Mouse (Mus musculus) hindbrain, embryonic 15.5 days (tissue): ENCODE measurements around the gene Cnksr3. TPM values are rescaled to one million over a fixed set of nuclear protein-coding genes. Genes with fewer than 3 reads are reported as not detected.
A peak's percentile ranks its signal among the peaks of the same experiment; 100 is the strongest.

Experiments used
- ATAC-seq: fragments of 200-750 bp; cut with Nextera tagmentation; 2 replicates; pipeline ENCODE4 v1.8.0; 2017; ENCODE audit warnings: low read depth, moderate number of reproducible peaks, moderate TSS enrichment; ENCODE audit not compliant: low FRiP score
- H3K27ac ChIP-seq: fragments of 300-500 bp; sonication (generic); replicated peaks from 2 replicates; pipeline ENCODE4 v1.5.1; 2015; ENCODE audit warnings: mild to moderate bottlenecking, inconsistent platforms
- H3K27me3 ChIP-seq: fragments of 300-500 bp; sonication (generic); 2 replicates; pipeline ENCODE4 v1.6.1; 2015; ENCODE audit warnings: control low read depth, inconsistent platforms
- H3K36me3 ChIP-seq: fragments of 300-500 bp; sonication (generic); 2 replicates; pipeline ENCODE4 v1.6.1; 2015; ENCODE audit warnings: control low read depth, inconsistent platforms
- H3K4me1 ChIP-seq: fragments of 300-500 bp; sonication (generic); replicated peaks from 2 replicates; pipeline ENCODE4 v1.6.1; 2015; ENCODE audit warnings: control low read depth, inconsistent platforms
- H3K4me2 ChIP-seq: fragments of 300-500 bp; sonication (generic); 2 replicates; pipeline ENCODE4 v1.6.1; 2015; ENCODE audit warnings: moderate library complexity, mild to moderate bottlenecking, inconsistent platforms
- H3K4me3 ChIP-seq: fragments of 300-500 bp; sonication (generic); 2 replicates; pipeline ENCODE4 v1.5.1; 2015; ENCODE audit warnings: mild to moderate bottlenecking, inconsistent platforms
- H3K9ac ChIP-seq: fragments of 300-500 bp; sonication (generic); 2 replicates; pipeline ENCODE4 v1.6.1; 2015; ENCODE audit warnings: inconsistent platforms
- H3K9me3 ChIP-seq: fragments of 300-500 bp; sonication (generic); 2 replicates; pipeline ENCODE4 v1.6.1; 2016; ENCODE audit warnings: control low read depth, inconsistent platforms
- whole genome bisulfite sequencing: fragments of 180-500 bp; shearing (Covaris S2); methylation state at CpG from one replicate; pipeline ENCODE4 v1.1.7; 2015; 5-methylcytosine and 5-hydroxymethylcytosine counted together
- polyA plus RNA-seq: library from polyadenylated mRNA; unstranded; fragments of >200 nt; fragmentation: Nextera tagmentation; extraction: Ambion mirVana; gene quantifications from 2 replicates; pipeline ENCODE4 v1.2.1, GENCODE M21; 2015

Cnksr3 gene
- polyA plus RNA-seq, 1 experiment from 2014 or later, result 3.6 TPM

DNA sequence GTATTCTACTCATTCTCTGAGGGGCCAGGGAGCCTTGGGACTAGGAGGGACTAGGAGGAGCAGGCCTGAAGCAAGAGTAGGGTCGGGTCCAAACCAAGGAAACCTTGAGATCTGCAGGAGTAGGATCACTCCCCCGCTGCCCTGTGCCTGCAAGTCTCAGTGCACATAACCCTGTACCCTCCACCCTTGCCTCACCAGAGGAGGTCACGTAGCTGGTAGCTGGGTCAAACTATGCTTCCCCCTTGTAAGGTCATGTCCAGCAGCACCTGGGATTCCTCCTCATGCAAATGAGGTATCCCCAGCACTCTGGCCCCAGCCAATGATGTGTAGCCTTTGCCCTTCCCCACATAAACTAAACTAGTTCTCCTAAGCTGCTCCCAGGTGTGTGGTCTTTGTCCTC, 41.6 kb downstream of the Cnksr3 start:
- no peak overlapping the region for H3K4me2 ChIP-seq
- no peaks in the 10 kb centered on the region for H3K9me3 ChIP-seq
- H3K36me3 ChIP-seq, result no peaks in the 10 kb centered on the region
- no peak for ATAC-seq
- H3K4me1 ChIP-seq, result no peaks in the 10 kb centered on the region; the same call in 1 of the 2 replicates
- WGBS, result 100% methylated on average over 3 of the region's 3 CpGs
- no peak overlapping the region for H3K4me3 ChIP-seq
- no peak overlapping the region for H3K27ac ChIP-seq
- H3K27me3 ChIP-seq, result no peaks in the 10 kb centered on the region
- no peak overlapping the region for H3K9ac ChIP-seq

DNA sequence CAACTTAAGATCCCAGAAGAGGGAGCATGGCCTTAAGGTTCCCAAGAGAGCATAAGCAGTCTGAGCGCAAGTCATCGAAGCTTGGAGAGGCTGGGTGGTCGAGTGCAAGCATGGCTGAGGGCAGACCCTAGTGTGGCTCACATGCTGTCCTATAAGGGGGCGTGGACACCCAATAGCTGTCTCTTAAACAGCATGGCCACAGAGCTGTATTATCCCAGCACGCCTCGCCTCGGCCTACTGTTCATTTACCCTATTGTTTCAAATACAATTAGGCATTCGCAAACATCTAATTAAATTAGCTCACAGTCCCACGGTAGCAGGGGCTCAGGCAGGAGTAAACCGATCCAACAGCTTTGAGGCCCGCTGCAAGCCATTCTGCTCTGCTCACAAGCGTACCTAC, 49.0 kb downstream of the Cnksr3 start:
- ATAC-seq, result peak; percentile 53; the same call in 1 of the 2 replicates
- peaks cover 16% of the 10 kb centered on the region for H3K4me1 ChIP-seq
- 43% methylated on average over 12 of the region's 12 CpGs for WGBS
- H3K27me3 ChIP-seq, result no peaks in the 10 kb centered on the region
- no peak overlapping the region for H3K4me3 ChIP-seq
- H3K9me3 ChIP-seq, result no peaks in the 10 kb centered on the region
- no peak overlapping the region for H3K27ac ChIP-seq
- H3K9ac ChIP-seq, result no peak overlapping the region
- no peaks in the 10 kb centered on the region for H3K36me3 ChIP-seq
- H3K4me2 ChIP-seq, result no peak overlapping the region

DNA sequence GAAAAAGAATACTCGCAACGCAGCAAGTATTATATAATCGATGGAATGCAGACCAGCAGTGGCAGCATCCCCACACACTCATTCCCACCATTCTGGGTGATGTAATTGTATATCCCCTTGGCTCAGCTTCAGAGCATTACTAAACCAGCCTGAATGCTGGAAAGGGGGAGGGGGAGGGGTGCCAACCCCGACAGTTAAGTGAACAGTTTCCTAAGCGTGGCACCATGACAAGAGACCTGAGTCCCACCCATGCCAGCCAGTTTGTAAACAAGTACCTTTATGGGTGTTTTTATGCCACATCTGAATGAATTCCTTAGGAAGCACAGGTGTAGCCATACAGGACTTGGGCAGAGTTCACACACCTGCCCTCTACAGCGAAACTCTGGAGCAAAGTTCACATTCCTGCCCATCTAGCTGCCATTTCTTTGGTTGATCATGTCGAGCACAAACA, 53.0 kb downstream of the Cnksr3 start:
- Histone ChIP-seq H3K4me1 (peaks cover 17% of the 10 kb centered on the region), H3K27ac (peak overlapping the region; percentile 69), H3K4me2 (peak overlapping the region; percentile 55), H3K9me3 (no peaks in the 10 kb centered on the region), H3K4me3 (peak overlapping the region; percentile 21), H3K36me3 (no peaks in the 10 kb centered on the region), H3K9ac (no peak overlapping the region), H3K27me3 (no peaks in the 10 kb centered on the region)
- WGBS, result 27% methylated on average over 7 of the region's 7 CpGs
- ATAC-seq, result peak; percentile 75

DNA sequence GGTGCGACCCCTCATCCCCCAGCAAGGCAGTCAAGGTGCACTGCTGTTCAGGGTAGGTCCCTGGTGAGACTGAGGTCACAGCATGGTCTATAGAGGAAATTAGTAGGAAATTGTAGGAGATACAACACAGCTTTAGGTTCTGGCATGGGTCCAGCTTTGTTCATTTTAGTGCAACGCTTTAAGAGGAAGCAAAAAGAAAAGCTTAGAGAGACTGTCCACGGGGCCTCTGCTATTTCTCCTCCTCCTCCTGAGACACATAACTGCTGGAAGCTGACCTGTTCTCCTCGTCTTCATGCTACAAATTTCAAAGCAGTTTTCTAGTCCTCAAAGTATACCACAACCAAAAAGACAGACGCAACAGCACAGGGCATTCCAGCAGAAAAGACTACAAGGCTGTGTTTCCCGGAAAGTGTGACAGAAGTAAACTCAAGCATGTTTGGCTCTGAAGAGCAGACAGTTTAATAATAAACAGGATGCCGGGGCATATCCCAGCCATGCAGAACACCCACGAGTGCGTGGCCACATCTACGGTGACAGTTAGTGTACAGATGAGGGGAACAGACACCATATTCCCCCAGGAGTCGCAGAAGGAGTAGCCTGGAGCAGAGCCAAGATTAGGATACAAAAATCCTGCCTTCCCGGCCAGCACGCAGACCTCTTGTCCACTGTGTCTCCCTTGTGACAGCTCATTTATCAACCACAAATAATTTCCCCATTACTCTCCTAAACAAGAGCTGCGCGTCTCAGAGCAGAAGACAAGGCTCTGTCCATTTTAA, 53.6 kb downstream of the Cnksr3 start:
- H3K27ac ChIP-seq, result peak overlapping the region; percentile 69
- H3K4me1 ChIP-seq, result peaks cover 17% of the 10 kb centered on the region
- H3K4me3 ChIP-seq, result peak overlapping the region; percentile 21
- H3K4me2 ChIP-seq, result peak overlapping the region; percentile 55
- no peaks in the 10 kb centered on the region for H3K27me3 ChIP-seq
- peak; percentile 58 for ATAC-seq
- H3K36me3 ChIP-seq, result no peaks in the 10 kb centered on the region
- WGBS, result 16% methylated on average over 15 of the region's 15 CpGs
- H3K9ac ChIP-seq, result no peak overlapping the region
- no peaks in the 10 kb centered on the region for H3K9me3 ChIP-seq

DNA sequence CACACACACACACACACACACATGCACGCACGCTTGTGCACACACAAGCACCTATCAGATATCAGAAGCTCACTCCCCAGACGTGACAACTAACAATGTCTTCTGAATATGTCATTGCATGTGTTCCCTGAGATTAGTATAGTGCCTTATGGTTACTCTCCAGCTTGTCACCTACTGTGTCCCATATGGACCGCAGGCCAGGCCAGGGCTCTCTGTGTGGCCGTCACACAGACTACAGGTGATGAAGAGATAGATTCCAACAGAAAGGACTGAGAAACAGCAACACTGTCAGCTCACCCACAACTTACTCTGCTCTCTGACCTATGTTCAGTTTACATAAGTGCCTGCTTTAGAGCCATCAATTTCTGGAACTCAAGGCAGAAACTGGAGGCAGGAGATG, 57.2 kb downstream of the Cnksr3 start:
- no peak overlapping the region for H3K27ac ChIP-seq
- H3K4me1 ChIP-seq, result peaks cover 17% of the 10 kb centered on the region
- no peaks in the 10 kb centered on the region for H3K9me3 ChIP-seq
- ATAC-seq, result no peak
- H3K27me3 ChIP-seq, result no peaks in the 10 kb centered on the region
- H3K4me3 ChIP-seq, result no peak overlapping the region
- no peaks in the 10 kb centered on the region for H3K36me3 ChIP-seq
- H3K9ac ChIP-seq, result no peak overlapping the region
- WGBS, result 93% methylated on average over 5 of the region's 5 CpGs
- H3K4me2 ChIP-seq, result no peak overlapping the region

DNA sequence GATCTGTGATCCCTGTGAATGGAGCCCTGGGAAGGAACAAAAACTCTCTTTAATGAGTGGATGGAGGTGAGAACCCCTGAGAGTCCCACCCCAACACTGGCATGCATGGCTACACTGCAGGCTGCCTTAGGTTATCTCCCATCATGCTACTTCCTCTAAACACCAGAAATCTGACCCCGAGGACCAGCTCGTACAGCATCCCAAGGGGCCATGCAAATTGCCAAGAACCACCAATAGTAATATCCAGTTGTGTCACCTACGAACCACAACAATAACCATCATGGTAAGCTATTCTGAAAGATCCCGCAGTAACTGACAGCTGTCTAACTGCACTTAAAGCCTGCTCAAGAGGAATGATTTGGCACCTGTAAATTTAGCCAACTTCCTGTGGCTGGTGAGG, 59.1 kb downstream of the Cnksr3 start:
- Histone ChIP-seq H3K9me3 (no peaks in the 10 kb centered on the region), H3K36me3 (no peaks in the 10 kb centered on the region), H3K4me1 (no peaks in the 10 kb centered on the region; the same call in 1 of the 2 replicates), H3K4me2 (no peak overlapping the region), H3K27ac (no peak overlapping the region), H3K27me3 (no peaks in the 10 kb centered on the region), H3K9ac (no peak overlapping the region), H3K4me3 (no peak overlapping the region)
- ATAC-seq, result no peak
- WGBS, result 88% methylated on average over 4 of the region's 4 CpGs

DNA sequence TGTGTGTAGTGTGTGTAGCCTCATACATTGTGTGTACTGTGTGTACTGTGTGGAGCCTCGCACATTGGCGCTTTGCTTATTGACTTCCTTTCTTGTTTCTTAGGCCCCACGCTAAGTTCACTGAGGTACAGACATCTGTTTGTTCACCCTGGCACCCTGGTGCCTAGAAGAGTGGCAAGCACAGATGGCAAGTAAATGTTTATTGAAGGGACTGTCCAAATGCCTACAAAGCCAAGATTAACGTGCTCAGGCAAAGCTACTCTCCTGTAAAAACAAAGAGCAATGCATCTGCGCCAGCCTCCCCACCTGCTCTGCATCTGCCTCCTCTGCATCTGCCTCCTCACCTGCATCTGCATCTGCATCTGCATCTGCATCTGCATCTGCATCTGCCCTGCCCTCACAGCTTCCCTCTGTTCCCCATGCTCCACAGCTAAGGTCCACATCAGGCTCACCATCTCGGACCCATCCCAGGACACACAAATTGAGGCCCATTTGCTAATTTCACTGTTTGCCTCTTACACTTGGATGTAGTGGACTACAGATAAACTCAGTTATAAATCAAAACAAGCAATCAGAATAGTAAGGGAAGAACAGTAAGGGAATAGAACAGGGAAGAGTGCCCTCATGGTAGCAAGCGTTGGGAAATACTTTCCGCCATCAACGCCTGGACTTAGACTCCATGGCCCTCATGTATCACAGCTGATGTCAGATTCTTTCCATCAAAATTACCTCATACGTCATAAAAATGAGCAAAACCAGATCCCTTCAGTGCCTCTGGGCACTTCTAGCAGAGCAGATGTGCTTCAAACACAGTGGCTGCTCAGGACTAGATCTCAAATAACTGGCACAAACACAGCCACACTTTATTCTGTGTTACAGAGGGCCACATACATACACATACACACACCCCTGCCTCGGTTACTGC, 62.1 kb downstream of the Cnksr3 start:
- 79% methylated on average over 11 of the region's 11 CpGs for WGBS
- H3K27me3 ChIP-seq, result no peaks in the 10 kb centered on the region
- no peaks in the 10 kb centered on the region for H3K4me1 ChIP-seq
- ATAC-seq, result no peak
- no peak overlapping the region for H3K27ac ChIP-seq
- H3K9ac ChIP-seq, result no peak overlapping the region
- H3K4me2 ChIP-seq, result no peak overlapping the region
- no peaks in the 10 kb centered on the region for H3K36me3 ChIP-seq
- H3K4me3 ChIP-seq, result no peak overlapping the region
- no peaks in the 10 kb centered on the region for H3K9me3 ChIP-seq

DNA sequence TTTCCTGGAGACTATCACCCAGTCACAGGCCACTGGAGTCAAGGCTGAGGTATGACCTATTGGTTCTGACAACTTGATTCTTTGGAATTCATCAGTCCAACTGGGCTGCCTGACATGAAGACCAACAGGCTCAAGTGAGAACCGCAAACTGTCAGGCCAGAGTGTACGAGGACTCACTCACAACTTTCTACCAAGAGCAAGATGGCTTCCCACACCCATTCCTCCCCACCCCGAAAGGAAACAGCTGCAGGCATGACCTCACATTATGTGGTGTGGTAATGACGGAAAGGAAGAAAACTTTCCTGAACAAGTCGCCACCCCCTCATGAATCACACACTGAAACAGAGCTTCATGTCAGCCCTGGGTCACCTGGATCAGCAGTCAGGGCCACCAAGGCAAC, 66.4 kb downstream of the Cnksr3 start:
- 90% methylated on average over 5 of the region's 5 CpGs for WGBS
- Histone ChIP-seq H3K27me3 (no peaks in the 10 kb centered on the region), H3K9ac (no peak overlapping the region), H3K4me3 (no peak overlapping the region), H3K9me3 (no peaks in the 10 kb centered on the region), H3K4me1 (no peaks in the 10 kb centered on the region), H3K4me2 (no peak overlapping the region), H3K27ac (no peak overlapping the region), H3K36me3 (no peaks in the 10 kb centered on the region)
- no peak for ATAC-seq

DNA sequence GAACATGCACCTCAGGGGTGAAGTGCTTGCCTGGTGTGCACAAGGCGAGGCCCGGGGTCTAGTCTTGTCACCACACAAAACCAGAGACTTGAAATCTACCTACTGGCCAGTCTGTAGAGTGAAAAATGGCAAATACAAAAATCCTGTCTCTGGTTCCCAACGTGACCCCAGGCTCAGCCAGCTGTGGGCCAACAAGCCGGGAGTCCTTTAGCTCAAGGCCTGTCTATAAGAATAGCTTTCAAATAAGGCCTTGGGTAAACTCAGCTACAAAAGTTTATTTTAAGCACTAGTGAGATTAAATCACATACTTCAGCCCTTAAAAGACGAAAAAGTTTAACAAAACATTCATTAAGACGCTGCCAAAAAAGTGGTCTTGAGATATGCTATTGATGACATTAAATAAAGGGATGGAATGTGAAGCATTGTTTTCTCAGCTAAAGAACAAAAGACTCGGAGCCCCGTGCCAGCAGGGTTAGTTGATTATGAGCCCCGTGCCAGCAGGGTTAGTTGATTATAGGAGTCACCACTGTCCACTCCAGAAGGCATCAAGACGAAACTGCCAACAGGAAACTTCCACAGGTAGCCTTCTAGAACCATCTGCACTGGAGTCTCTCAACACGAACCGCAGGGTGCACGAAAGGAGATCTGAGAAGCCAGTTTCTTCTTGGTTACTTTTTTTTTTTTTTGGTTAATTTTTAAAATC, 67.8 kb downstream of the Cnksr3 start:
- 64% methylated on average over 13 of the region's 13 CpGs for WGBS

DNA sequence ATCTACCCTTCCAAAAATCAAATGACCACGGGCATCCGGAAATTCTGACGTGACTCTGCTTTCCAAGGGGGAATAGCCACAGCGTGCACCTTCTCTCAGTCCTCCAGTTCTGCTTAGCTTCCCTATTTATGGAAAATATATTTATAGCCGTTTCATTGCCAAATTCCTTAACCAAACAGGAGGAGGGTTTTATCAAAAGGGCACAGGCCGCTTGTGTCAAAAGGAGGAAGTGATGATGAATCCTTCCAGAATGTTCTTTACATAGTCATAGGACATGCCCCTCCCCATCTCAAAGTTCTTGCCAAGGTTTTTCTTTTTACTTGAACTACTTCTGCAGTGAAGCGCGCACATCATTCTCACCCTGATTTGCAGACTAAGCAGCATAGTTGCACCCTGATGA, 69.8 kb downstream of the Cnksr3 start:
- H3K27me3 ChIP-seq, result no peaks in the 10 kb centered on the region
- H3K9ac ChIP-seq, result no peak overlapping the region
- no peak overlapping the region for H3K4me3 ChIP-seq
- H3K27ac ChIP-seq, result no peak overlapping the region
- H3K4me2 ChIP-seq, result no peak overlapping the region
- H3K36me3 ChIP-seq, result no peaks in the 10 kb centered on the region
- H3K4me1 ChIP-seq, result no peaks in the 10 kb centered on the region
- no peak for ATAC-seq
- H3K9me3 ChIP-seq, result no peaks in the 10 kb centered on the region
- WGBS, result 96% methylated on average over 8 of the region's 8 CpGs

More for the DNA sequence above, 67.8 kb downstream of the Cnksr3 start:
- Histone ChIP-seq H3K4me3 (no peak overlapping the region), H3K9me3 (no peaks in the 10 kb centered on the region), H3K36me3 (no peaks in the 10 kb centered on the region), H3K9ac (no peak overlapping the region), H3K27me3 (no peaks in the 10 kb centered on the region), H3K27ac (no peak overlapping the region), H3K4me1 (no peaks in the 10 kb centered on the region), H3K4me2 (no peak overlapping the region)
- no peak for ATAC-seq

DNA sequence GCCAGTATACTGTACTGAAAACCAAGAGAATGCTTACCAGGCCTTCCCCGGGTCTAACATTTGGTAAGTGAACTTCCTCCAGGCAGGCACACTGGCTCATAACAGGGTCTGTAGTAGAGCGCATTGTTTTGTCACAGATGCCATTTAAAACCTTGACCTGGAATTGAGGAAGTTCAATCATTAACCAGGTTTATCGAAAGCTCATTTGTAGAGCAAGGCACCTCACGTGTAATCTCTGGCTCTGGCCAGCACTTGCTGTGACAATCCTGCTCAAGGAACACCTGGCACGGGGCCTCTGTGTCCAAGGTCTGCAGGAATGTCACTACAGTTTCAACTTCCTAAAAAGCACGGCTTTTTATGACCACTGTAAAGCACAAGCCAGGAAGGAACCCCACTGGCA, 71.8 kb downstream of the Cnksr3 start:
- Histone ChIP-seq H3K36me3 (no peaks in the 10 kb centered on the region), H3K27me3 (no peaks in the 10 kb centered on the region), H3K9ac (no peak overlapping the region), H3K9me3 (no peaks in the 10 kb centered on the region), H3K27ac (no peak overlapping the region), H3K4me1 (no peaks in the 10 kb centered on the region), H3K4me2 (no peak overlapping the region), H3K4me3 (no peak overlapping the region)
- WGBS, result 80% methylated on average over 6 of the region's 6 CpGs
- ATAC-seq, result no peak
